Mouse (Mus musculus): ENCODE measurements around the gene Zdhhc4. TPM values are rescaled to one million over a fixed set of nuclear protein-coding genes. Genes with fewer than 3 reads are reported as not detected.

The Zdhhc4 gene
- total and polyA plus RNA-seq, 2 experiments from 2014 or later: 63.3 to 104 TPM

DNA sequence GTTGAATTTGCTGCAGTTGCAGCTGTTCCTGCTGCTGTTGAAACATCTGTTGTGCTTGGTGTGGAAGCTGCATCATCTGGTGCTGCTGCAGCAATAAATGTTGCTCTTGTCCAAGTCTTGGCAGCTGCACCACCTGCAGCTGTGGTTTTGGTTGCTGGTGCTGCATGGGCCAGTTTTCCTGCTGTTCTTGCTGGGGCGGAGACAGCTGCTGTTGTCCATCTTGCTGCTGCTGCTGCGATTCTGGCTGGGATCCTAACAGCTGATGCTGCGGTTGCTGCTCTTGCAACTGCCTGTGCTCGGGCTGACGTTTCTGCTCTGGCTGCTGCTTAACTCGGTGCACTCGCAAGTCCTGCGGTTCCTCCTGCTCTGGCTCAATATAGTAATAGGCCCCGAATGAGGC, 39.8 kb downstream of the Zdhhc4 start:
- TF ChIP-seq CTCF (IDR thresholded peaks at IDR 0.05; ENCODE audit: low read depth) (no peak), EP300 (IDR thresholded peaks at IDR 0.05; ENCODE audit: low read depth) (no peak)
- Histone ChIP-seq H3K36me3 (replicated peaks; ENCODE audit: control insufficient read depth, insufficient read depth, low read length) (no peaks in the 10 kb centered on the region), H3K4me3 (ENCODE audit: low read depth, low read length) (no peak overlapping the region), H3K27ac (ENCODE audit: low read depth) (no peak overlapping the region), H3K9me3 (replicated peaks; ENCODE audit: control insufficient read depth, low read length) (no peaks in the 10 kb centered on the region), H3K9ac (replicated peaks; ENCODE audit: low read depth, low read length) (no peak overlapping the region), H3K27me3 (ENCODE audit: control insufficient read depth, insufficient read depth, low read length) (peaks cover 89% of the 10 kb centered on the region), H3K4me1 (ENCODE audit: control insufficient read depth, insufficient read depth) (peaks cover 8% of the 10 kb centered on the region; the same call in 1 of the 2 replicates), H3K4me2 (ENCODE audit: low read depth, low read length) (no peak overlapping the region)
- DNase-seq (ENCODE audit: low spot score) (no peak), ATAC-seq (ENCODE audit: insufficient read depth, low read depth) (no peak)
- 72% methylated on average over 9 of the region's 9 CpGs for WGBS

DNA sequence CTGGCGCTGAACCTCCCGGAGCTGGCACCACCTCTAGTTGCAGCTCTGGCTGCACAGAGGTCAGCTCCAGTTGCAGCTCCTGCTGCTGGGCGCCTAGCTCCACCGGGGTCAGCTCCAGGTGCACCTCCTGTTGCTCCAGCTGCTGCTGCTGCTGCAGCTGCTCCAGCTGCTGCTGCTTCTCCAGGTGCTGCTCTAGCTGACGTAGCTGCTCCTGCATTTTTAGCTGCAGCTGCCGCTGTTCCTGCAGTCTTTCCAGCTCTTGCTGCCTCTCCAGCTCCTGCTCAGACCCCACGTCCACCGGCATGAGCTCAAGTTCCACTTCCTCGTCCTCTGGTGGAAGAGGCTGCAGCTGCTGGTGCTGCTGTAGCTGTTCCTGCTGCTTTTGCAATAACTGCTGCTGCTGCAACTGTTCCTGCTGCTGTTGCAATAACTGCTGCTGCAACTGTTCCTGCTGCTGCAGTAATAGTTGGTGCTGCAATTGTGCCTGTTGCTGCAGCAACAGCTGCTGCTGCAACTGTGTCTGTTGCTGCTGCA, 40.6 kb downstream of the Zdhhc4 start:
- no peaks in the 10 kb centered on the region for H3K9me3 ChIP-seq (replicated peaks; ENCODE audit: control insufficient read depth, low read length)
- no peaks in the 10 kb centered on the region for H3K36me3 ChIP-seq (replicated peaks; ENCODE audit: control insufficient read depth, insufficient read depth, low read length)
- H3K27ac ChIP-seq (ENCODE audit: low read depth): no peak overlapping the region
- 25% methylated on average over 9 of the region's 9 CpGs for WGBS
- peaks cover 80% of the 10 kb centered on the region for H3K27me3 ChIP-seq (ENCODE audit: control insufficient read depth, insufficient read depth, low read length)
- TF ChIP-seq EP300 (IDR thresholded peaks at IDR 0.05; ENCODE audit: low read depth) (no peak), CTCF (IDR thresholded peaks at IDR 0.05; ENCODE audit: low read depth) (no peak)
- H3K4me2 ChIP-seq (ENCODE audit: low read depth, low read length): peak overlapping the region; percentile 58
- peak overlapping the region; percentile 36 for H3K4me3 ChIP-seq (ENCODE audit: low read depth, low read length)
- no peak overlapping the region for H3K9ac ChIP-seq (replicated peaks; ENCODE audit: low read depth, low read length)
- no peak for DNase-seq (ENCODE audit: low spot score)
- ATAC-seq (ENCODE audit: insufficient read depth, low read depth): no peak
- H3K4me1 ChIP-seq (ENCODE audit: control insufficient read depth, insufficient read depth): peaks cover 1% of the 10 kb centered on the region; the same call in 1 of the 2 replicates

DNA sequence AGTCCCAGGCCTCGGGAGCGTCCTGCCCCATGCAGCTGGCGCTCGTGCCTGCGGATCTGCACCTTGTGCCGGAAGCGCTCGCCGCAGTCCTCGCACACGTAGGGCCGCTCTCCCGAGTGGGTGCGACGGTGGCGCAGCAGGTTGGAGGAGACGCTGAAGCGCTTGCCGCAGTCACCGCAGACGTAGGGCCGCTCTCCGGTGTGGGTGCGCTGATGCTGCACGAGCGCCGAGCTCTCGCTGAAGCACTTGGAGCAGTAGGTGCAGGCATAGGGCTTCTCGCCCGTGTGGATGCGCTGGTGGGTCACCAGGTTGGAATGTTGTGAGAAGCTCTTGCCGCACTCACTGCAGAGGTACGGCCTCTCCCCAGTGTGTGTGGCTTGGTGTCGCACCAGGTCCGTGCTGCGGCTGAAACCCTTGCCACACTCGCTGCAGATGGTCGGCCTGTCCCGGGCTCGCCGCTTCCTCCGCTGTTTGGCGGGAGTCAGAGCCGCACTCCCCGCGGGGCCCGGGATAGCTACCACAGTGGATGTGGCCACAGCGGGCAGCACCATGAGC, 41.2 kb downstream of the Zdhhc4 start:
- DNase-seq (ENCODE audit: low spot score) (no peak), ATAC-seq (ENCODE audit: insufficient read depth, low read depth) (peak; percentile 14; the same call in 1 of the 2 replicates)
- Histone ChIP-seq H3K36me3 (replicated peaks; ENCODE audit: control insufficient read depth, insufficient read depth, low read length) (no peaks in the 10 kb centered on the region), H3K27me3 (ENCODE audit: control insufficient read depth, insufficient read depth, low read length) (peaks cover 74% of the 10 kb centered on the region), H3K27ac (ENCODE audit: low read depth) (no peak overlapping the region), H3K4me1 (ENCODE audit: control insufficient read depth, insufficient read depth) (no peaks in the 10 kb centered on the region), H3K9me3 (replicated peaks; ENCODE audit: control insufficient read depth, low read length) (no peaks in the 10 kb centered on the region), H3K4me2 (ENCODE audit: low read depth, low read length) (peak overlapping the region; percentile 58), H3K4me3 (ENCODE audit: low read depth, low read length) (peak overlapping the region; percentile 36), H3K9ac (replicated peaks; ENCODE audit: low read depth, low read length) (no peak overlapping the region)
- TF ChIP-seq EP300 (IDR thresholded peaks at IDR 0.05; ENCODE audit: low read depth): no peak
- 4% methylated on average over 48 of the region's 48 CpGs for WGBS

DNA sequence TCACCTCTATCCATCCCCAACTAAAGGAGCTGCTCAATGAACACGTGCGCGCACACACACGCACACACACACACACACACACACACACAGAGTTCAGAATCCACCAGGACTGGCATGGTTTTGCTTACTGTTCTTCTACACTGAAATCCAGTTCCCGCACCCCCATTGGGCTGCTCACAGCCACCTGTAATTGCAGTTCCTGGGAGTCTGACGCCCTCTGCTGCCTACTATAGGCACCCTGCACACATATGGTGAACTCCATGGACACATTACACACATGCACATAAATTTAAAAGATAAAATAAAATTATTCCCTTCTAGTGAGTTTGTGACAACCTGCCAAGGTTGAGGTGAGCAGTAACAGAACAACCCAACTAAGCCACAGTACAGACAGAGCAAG, 44.3 kb downstream of the Zdhhc4 start:
- TF ChIP-seq CTCF (IDR thresholded peaks at IDR 0.05; ENCODE audit: low read depth): no peak
- TF ChIP-seq EP300 (IDR thresholded peaks at IDR 0.05; ENCODE audit: low read depth): no peak
- Histone ChIP-seq H3K9ac (replicated peaks; ENCODE audit: low read depth, low read length) (no peak overlapping the region), H3K4me2 (ENCODE audit: low read depth, low read length) (no peak overlapping the region), H3K27ac (ENCODE audit: low read depth) (no peak overlapping the region), H3K36me3 (replicated peaks; ENCODE audit: control insufficient read depth, insufficient read depth, low read length) (no peaks in the 10 kb centered on the region), H3K4me3 (ENCODE audit: low read depth, low read length) (no peak overlapping the region), H3K4me1 (ENCODE audit: control insufficient read depth, insufficient read depth) (no peaks in the 10 kb centered on the region), H3K27me3 (ENCODE audit: control insufficient read depth, insufficient read depth, low read length) (peaks cover 53% of the 10 kb centered on the region), H3K9me3 (replicated peaks; ENCODE audit: control insufficient read depth, low read length) (no peaks in the 10 kb centered on the region)
- DNase-seq (ENCODE audit: low spot score): no peak
- WGBS: 48% methylated on average over 6 of the region's 6 CpGs
- ATAC-seq (ENCODE audit: insufficient read depth, low read depth): no peak

DNA sequence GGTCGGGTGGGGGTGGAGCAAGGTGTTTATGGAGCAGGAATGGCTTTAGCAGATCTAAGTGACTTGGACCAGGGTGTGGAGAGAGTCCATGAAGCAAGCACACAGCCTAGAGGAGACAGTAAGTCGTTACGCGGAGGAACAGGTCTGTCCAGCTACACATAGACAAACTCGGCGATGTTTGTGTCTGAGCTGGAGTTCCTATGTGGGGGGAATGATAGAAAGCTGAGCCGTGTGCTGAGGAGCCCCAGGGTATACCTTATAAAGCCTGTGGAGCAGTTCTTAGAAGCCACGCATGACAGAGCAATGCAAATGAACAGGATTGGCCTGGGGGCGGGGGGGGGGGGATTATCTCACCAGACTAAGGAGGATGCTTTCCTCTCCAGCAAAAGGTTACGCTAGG, 49.8 kb downstream of the Zdhhc4 start:
- Histone ChIP-seq H3K4me1 (ENCODE audit: control insufficient read depth, insufficient read depth) (no peaks in the 10 kb centered on the region), H3K27ac (ENCODE audit: low read depth) (no peak overlapping the region), H3K27me3 (ENCODE audit: control insufficient read depth, insufficient read depth, low read length) (peaks cover 26% of the 10 kb centered on the region; the same call in 1 of the 2 replicates), H3K9ac (replicated peaks; ENCODE audit: low read depth, low read length) (no peak overlapping the region), H3K36me3 (replicated peaks; ENCODE audit: control insufficient read depth, insufficient read depth, low read length) (no peaks in the 10 kb centered on the region), H3K9me3 (replicated peaks; ENCODE audit: control insufficient read depth, low read length) (no peaks in the 10 kb centered on the region), H3K4me2 (ENCODE audit: low read depth, low read length) (no peak overlapping the region), H3K4me3 (ENCODE audit: low read depth, low read length) (no peak overlapping the region)
- 40% methylated on average over 10 of the region's 10 CpGs for WGBS
- no peak for TF ChIP-seq EP300 (IDR thresholded peaks at IDR 0.05; ENCODE audit: low read depth)
- no peak for TF ChIP-seq CTCF (IDR thresholded peaks at IDR 0.05; ENCODE audit: low read depth)
- no peak for ATAC-seq (ENCODE audit: insufficient read depth, low read depth)
- DNase-seq (ENCODE audit: low spot score): no peak

DNA sequence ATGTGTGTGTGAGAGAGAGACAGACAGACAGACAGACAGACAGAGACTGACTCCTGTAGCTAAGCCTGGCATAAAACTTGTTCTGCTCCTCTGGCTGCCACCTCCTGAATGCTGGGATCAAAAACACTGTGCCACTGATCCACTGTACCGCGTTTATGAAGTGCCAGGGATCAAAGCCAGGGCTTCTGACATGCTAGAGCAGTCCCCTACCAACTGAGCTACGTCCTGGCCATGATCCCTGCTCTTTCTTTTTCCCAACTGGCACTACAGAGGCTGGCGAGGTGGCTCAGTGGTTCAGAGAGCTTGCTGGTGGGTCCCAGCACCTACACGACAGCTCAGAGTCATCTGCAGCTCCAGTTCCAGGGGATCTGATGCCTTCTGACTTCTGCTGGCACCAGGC, 53.3 kb downstream of the Zdhhc4 start:
- H3K36me3 ChIP-seq (replicated peaks; ENCODE audit: control insufficient read depth, insufficient read depth, low read length): no peaks in the 10 kb centered on the region
- DNase-seq (ENCODE audit: low spot score) (no peak), ATAC-seq (ENCODE audit: insufficient read depth, low read depth) (no peak)
- peaks cover 26% of the 10 kb centered on the region; the same call in 1 of the 2 replicates for H3K27me3 ChIP-seq (ENCODE audit: control insufficient read depth, insufficient read depth, low read length)
- no peak overlapping the region for H3K27ac ChIP-seq (ENCODE audit: low read depth)
- 47% methylated on average over 5 of the region's 5 CpGs for WGBS
- H3K4me2 ChIP-seq (ENCODE audit: low read depth, low read length): no peak overlapping the region
- H3K9me3 ChIP-seq (replicated peaks; ENCODE audit: control insufficient read depth, low read length): no peaks in the 10 kb centered on the region
- H3K4me1 ChIP-seq (ENCODE audit: control insufficient read depth, insufficient read depth): peaks cover 1% of the 10 kb centered on the region; the same call in 1 of the 2 replicates
- H3K9ac ChIP-seq (replicated peaks; ENCODE audit: low read depth, low read length): no peak overlapping the region
- no peak for TF ChIP-seq CTCF (IDR thresholded peaks at IDR 0.05; ENCODE audit: low read depth)
- TF ChIP-seq EP300 (IDR thresholded peaks at IDR 0.05; ENCODE audit: low read depth): no peak
- H3K4me3 ChIP-seq (ENCODE audit: low read depth, low read length): no peak overlapping the region
